In genomic region chr8:71988867-71989599, GRCm38 (mm10) we compare ENCODE assay signal across 9 mouse cellular contexts. TPM values are rescaled to one million over a fixed set of nuclear protein-coding genes. Genes with fewer than 3 reads are reported as not detected.
DNase-seq lines count a peak whose midpoint lies in the region; ATAC-seq and TF ChIP-seq lines count a peak whose summit lies in the region.
"Had no signal": no experiment of that assay in that cellular context is flagged by ENCODE, and none has a peak within 500 bp of the region (broad histone marks: within the 10 kb centered on the region; RNA-seq: fewer than 3 reads in every experiment).

No protein-coding gene starts in this region.

- peak overlapping the region; percentile 39 for H3K4me3 ChIP-seq in kidney, embryonic 14.5 days (ENCODE audit: low read length)
- peak overlapping the region; percentile 48 for H3K4me3 ChIP-seq in cortical plate, adult 2 months (ENCODE audit: insufficient read depth, low read length)
- peak overlapping the region; percentile 53 for H3K4me3 ChIP-seq in heart, postnatal 0 days (ENCODE audit: low read depth, low read length)

- no peak for DNase-seq in kidney, postnatal 25 days
- DNase-seq in heart, postnatal 0 days (ENCODE audit: low spot score): no peak
- peak; percentile 27 for DNase-seq in mesoderm, embryonic 11.5 days (ENCODE audit: low read depth, low spot score)
- DNase-seq in frontal cortex, adult 2 months (ENCODE audit: extremely low spot score in 1 of 2, low spot score in 1 of 2): no peak
- DNase-seq in urinary bladder, postnatal 25 days (ENCODE audit: low spot score): no peak
- no peak for DNase-seq in thymus, postnatal 10 days (ENCODE audit: low spot score in 2 of 2)

- H3K27me3 ChIP-seq in kidney, embryonic 14.5 days (ENCODE audit: control insufficient read depth, insufficient read depth, low read length): no peaks in the 10 kb centered on the region
- 0 out of 2 replicates have a peak, but pooled peaks cover 2% of the 10 kb centered on the region for H3K27me3 ChIP-seq in heart, postnatal 0 days (ENCODE audit: control insufficient read depth, insufficient read depth, low read length)

- WGBS in kidney, embryonic 14.5 days: 12% methylated on average over 13 of the region's 13 CpGs
- 59% methylated on average over 13 of the region's 13 CpGs for WGBS in heart, postnatal 0 days

- no peaks in the 10 kb centered on the region for H3K9me3 ChIP-seq in kidney, embryonic 14.5 days (ENCODE audit: control insufficient read depth, low read length)
- H3K9me3 ChIP-seq in heart, postnatal 0 days (replicated peaks; ENCODE audit: control insufficient read depth, low read length): no peaks in the 10 kb centered on the region

- no peak overlapping the region for H3K27ac ChIP-seq in kidney, embryonic 14.5 days (ENCODE audit: low read depth, low read length)
- H3K27ac ChIP-seq in cortical plate, adult 2 months (ENCODE audit: insufficient read depth, low read length): no peak overlapping the region
- H3K27ac ChIP-seq in heart, postnatal 0 days (ENCODE audit: low read depth): no peak overlapping the region

- no peaks in the 10 kb centered on the region for H3K36me3 ChIP-seq in kidney, embryonic 14.5 days (ENCODE audit: control insufficient read depth, insufficient read depth, low read length)
- no peaks in the 10 kb centered on the region for H3K36me3 ChIP-seq in heart, postnatal 0 days (replicated peaks; ENCODE audit: control insufficient read depth, insufficient read depth, low read length)

- peak; percentile 80 for ATAC-seq in kidney, embryonic 14.5 days (ENCODE audit: low FRiP score, low TSS enrichment)
- ATAC-seq in heart, postnatal 0 days (ENCODE audit: insufficient read depth, low read depth): no peak

- TF ChIP-seq EP300 in heart, postnatal 0 days (IDR thresholded peaks at IDR 0.05; ENCODE audit: low read depth): no peak

- H3K4me1 ChIP-seq in kidney, embryonic 14.5 days (ENCODE audit: control insufficient read depth, insufficient read depth, low read length): no peaks in the 10 kb centered on the region
- no peaks in the 10 kb centered on the region for H3K4me1 ChIP-seq in cortical plate, adult 2 months (ENCODE audit: control insufficient read depth, insufficient read depth, low read length)
- peaks cover 5% of the 10 kb centered on the region for H3K4me1 ChIP-seq in heart, postnatal 0 days (ENCODE audit: control insufficient read depth, insufficient read depth)

- TF ChIP-seq CTCF in cortical plate, adult 2 months (IDR thresholded peaks at IDR 0.05; ENCODE audit: extremely low read depth, insufficient read depth, low read length): no peak
- no peak for TF ChIP-seq CTCF in heart, postnatal 0 days (IDR thresholded peaks at IDR 0.05; ENCODE audit: low read depth)

- peak overlapping the region; percentile 40; the same call in 1 of the 2 replicates for H3K9ac ChIP-seq in kidney, embryonic 14.5 days (ENCODE audit: low read depth, low read length)
- H3K9ac ChIP-seq in heart, postnatal 0 days (replicated peaks; ENCODE audit: low read depth, low read length): peak overlapping the region; percentile 51

- TF ChIP-seq POLR2A in cortical plate, adult 2 months (IDR thresholded peaks at IDR 0.05; ENCODE audit: extremely low read depth, insufficient read depth, low read length): no peak

- peak overlapping the region; percentile 53 for H3K4me2 ChIP-seq in kidney, embryonic 14.5 days (replicated peaks; ENCODE audit: low read depth, low read length)
- peak overlapping the region; percentile 81 for H3K4me2 ChIP-seq in heart, postnatal 0 days (ENCODE audit: low read depth, low read length)

RNA-seq across cellular contexts. Expression of gene Cyp4f18, which starts 20.4 kb away (rescaled TPM):
- 0.86 and 1.2 TPM in 2 replicates for polyA plus RNA-seq in kidney, embryonic 14.5 days (2014; fragmentation: Nextera tagmentation; extraction: Ambion mirVana)
- polyA plus RNA-seq in cortical plate, adult 2 months (2012; rRNA removed): 0.15 and 0.17 TPM in 2 replicates
- 1.1 and 2.4 TPM in 2 replicates for total RNA-seq in heart, postnatal 0 days (2014; rRNA removed; ENCODE audit: low replicate concordance)
- 0.97 and 1.3 TPM in 2 replicates for polyA plus RNA-seq in heart, postnatal 0 days (2015; fragmentation: Nextera tagmentation; extraction: Ambion mirVana)
- 0.12 and 0.25 TPM in 2 replicates for polyA plus RNA-seq in frontal cortex, adult 2 months (2012; rRNA removed)

RNA-seq across cellular contexts. Expression of gene Zfp961, which starts 38.2 kb away (rescaled TPM):
- polyA plus RNA-seq in kidney, embryonic 14.5 days (2014; fragmentation: Nextera tagmentation; extraction: Ambion mirVana): 28.3 and 32.4 TPM in 2 replicates
- polyA plus RNA-seq in cortical plate, adult 2 months (2012; rRNA removed): 14.2 and 15.7 TPM in 2 replicates
- total RNA-seq in heart, postnatal 0 days (2014; rRNA removed; ENCODE audit: low replicate concordance): 3.5 and 21.6 TPM in 2 replicates
- polyA plus RNA-seq in heart, postnatal 0 days (2015; fragmentation: Nextera tagmentation; extraction: Ambion mirVana): 7.6 and 8.0 TPM in 2 replicates
- 18.0 and 18.2 TPM in 2 replicates for polyA plus RNA-seq in frontal cortex, adult 2 months (2012; rRNA removed)

RNA-seq across cellular contexts. Expression of gene Olfr372, which starts 52.0 kb away (rescaled TPM):
- not detected in 2 replicates for polyA plus RNA-seq in kidney, embryonic 14.5 days (2014; fragmentation: Nextera tagmentation; extraction: Ambion mirVana)
- polyA plus RNA-seq in cortical plate, adult 2 months (2012; rRNA removed): not detected in 2 replicates
- total RNA-seq in heart, postnatal 0 days (2014; rRNA removed; ENCODE audit: low replicate concordance): not detected in 2 replicates
- not detected in 2 replicates for polyA plus RNA-seq in heart, postnatal 0 days (2015; fragmentation: Nextera tagmentation; extraction: Ambion mirVana)
- not detected in 2 replicates for polyA plus RNA-seq in frontal cortex, adult 2 months (2012; rRNA removed)
- total RNA-seq: gastrocnemius, postnatal 4 days had no signal
